Comparison of ENCODE assay signal across 8 mouse cellular contexts in the genomic region with DNA sequence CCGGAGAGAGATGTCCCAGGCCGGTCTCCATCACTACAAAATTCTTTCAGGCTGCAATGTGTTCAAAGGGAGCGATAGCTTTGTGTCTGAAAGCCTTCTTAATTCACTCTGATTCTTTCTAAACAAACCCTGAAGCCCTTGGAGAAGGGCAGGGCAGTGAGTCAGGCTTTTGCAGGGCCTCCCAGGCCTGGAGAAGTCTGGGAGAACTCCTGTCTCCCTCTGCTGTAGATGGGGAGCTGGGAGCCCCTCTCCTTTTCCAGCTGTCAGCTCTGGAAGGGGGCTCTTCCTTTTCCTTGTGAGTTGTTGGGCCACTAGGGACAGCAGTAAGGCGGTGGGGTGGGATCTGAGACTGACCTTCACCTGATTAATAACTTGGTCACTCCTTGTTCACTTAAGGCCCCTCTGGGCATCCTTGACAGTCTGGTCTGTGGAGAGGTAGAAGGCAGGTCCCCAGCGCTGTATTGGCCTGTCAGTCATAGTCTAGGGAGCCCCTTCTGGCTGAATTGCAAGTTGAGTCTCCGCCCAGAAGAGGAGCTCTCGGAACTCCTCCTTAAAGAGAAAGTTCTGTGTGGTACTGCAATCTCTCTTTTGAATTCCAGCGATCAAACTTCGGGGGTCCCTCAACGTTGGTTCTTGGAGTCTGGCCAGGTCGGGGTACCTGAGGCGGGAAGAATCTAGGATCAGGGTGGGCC. TPM values are rescaled to one million over a fixed set of nuclear protein-coding genes. Genes with fewer than 3 reads are reported as not detected.
DNase-seq lines count a peak whose midpoint lies in the region; ATAC-seq and TF ChIP-seq lines count a peak whose summit lies in the region.

No protein-coding gene starts in this region.

- H3K27me3 ChIP-seq in kidney, adult 2 months (replicated peaks; ENCODE audit: control insufficient read depth, insufficient read depth, low read length), result no peaks in the 10 kb centered on the region
- H3K27me3 ChIP-seq in heart, embryonic 14.5 days (ENCODE audit: control insufficient read depth, insufficient read depth, low read length), result peaks cover 6% of the 10 kb centered on the region; the same call in 1 of the 2 replicates
- H3K27me3 ChIP-seq in limb, embryonic 13.5 days, result no peaks in the 10 kb centered on the region
- no peaks in the 10 kb centered on the region for H3K27me3 ChIP-seq in myocyte (ENCODE audit: control insufficient read depth, insufficient read depth, insufficient read length)

- H3K79me2 ChIP-seq in myocyte (ENCODE audit: control insufficient read depth, insufficient read depth), result peaks cover 41% of the 10 kb centered on the region

- WGBS in kidney, adult 2 months, result 20% methylated on average over 12 of the region's 12 CpGs
- WGBS in heart, embryonic 14.5 days, result 18% methylated on average over 12 of the region's 12 CpGs
- WGBS in limb, embryonic 13.5 days, result 14% methylated on average over 12 of the region's 12 CpGs

- peak overlapping the region; percentile 78 for H3ac ChIP-seq in myocyte (ENCODE audit: control insufficient read depth, insufficient read length)

- H3K27ac ChIP-seq in kidney, adult 2 months (ENCODE audit: insufficient read depth, low read depth, low read length), result no peak overlapping the region
- H3K27ac ChIP-seq in heart, embryonic 14.5 days (replicated peaks in 1 of 2; ENCODE audit: control insufficient read depth in 1 of 2, insufficient read depth in 1 of 2, low read depth in 2 of 2, low read length in 2 of 2), result peak overlapping the region; percentile 76 to 88
- peak overlapping the region; percentile 97 for H3K27ac ChIP-seq in limb, embryonic 13.5 days

- peak overlapping the region; percentile 89 for H3K9ac ChIP-seq in heart, embryonic 14.5 days (ENCODE audit: low read length)
- H3K9ac ChIP-seq in limb, embryonic 13.5 days, result peak overlapping the region; percentile 96

- no peaks in the 10 kb centered on the region for H3K36me3 ChIP-seq in kidney, adult 2 months (ENCODE audit: control insufficient read depth, insufficient read depth, low read length)
- H3K36me3 ChIP-seq in heart, embryonic 14.5 days (ENCODE audit: control insufficient read depth, insufficient read depth, low read length), result 0 out of 2 replicates have a peak, but pooled peaks cover 2% of the 10 kb centered on the region
- H3K36me3 ChIP-seq in limb, embryonic 13.5 days, result peaks cover 6% of the 10 kb centered on the region; the same call in 1 of the 2 replicates
- no peaks in the 10 kb centered on the region for H3K36me3 ChIP-seq in myocyte (ENCODE audit: control insufficient read depth, insufficient read depth)

- peak overlapping the region; percentile 99 for H3K4me2 ChIP-seq in heart, embryonic 14.5 days (ENCODE audit: low read length)
- peak overlapping the region; percentile 93 for H3K4me2 ChIP-seq in limb, embryonic 13.5 days (replicated peaks)
- H3K4me2 ChIP-seq in myocyte (ENCODE audit: low read depth), result peak overlapping the region; percentile 77

- DNase-seq in kidney, adult 2 months, result peak; percentile 46
- DNase-seq in kidney, postnatal 10 days, result no peak
- peak; percentile 44 for DNase-seq in brain, adult 2 months (ENCODE audit: low read depth, low spot score)
- no peak for DNase-seq in gastrocnemius, postnatal 10 days
- no peak for DNase-seq in T-cell, adult 2 months (ENCODE audit: low spot score)

- H3K4me3 ChIP-seq in kidney, adult 2 months (ENCODE audit: insufficient read depth, low read depth, low read length), result peak overlapping the region; percentile 56
- peak overlapping the region; percentile 73 to 84 for H3K4me3 ChIP-seq in heart, embryonic 14.5 days (ENCODE audit: control insufficient read depth in 1 of 2, insufficient read depth in 1 of 2, low read depth in 1 of 2, low read length in 2 of 2)
- peak overlapping the region; percentile 93 for H3K4me3 ChIP-seq in limb, embryonic 13.5 days
- H3K4me3 ChIP-seq in myocyte, result peak overlapping the region; percentile 97

- no peaks in the 10 kb centered on the region for H3K9me3 ChIP-seq in heart, embryonic 14.5 days (ENCODE audit: control insufficient read depth, low read length)
- no peaks in the 10 kb centered on the region for H3K9me3 ChIP-seq in limb, embryonic 13.5 days

- peak; percentile 68 for ATAC-seq in heart, embryonic 14.5 days (ENCODE audit: insufficient number of reproducible peaks, insufficient read depth, low FRiP score, low read depth)
- ATAC-seq in limb, embryonic 13.5 days (ENCODE audit: low FRiP score, low read depth), result peak; percentile 87

- no peak for TF ChIP-seq POLR2A in kidney, adult 2 months (IDR thresholded peaks at IDR 0.05; ENCODE audit: low read depth, low read length)
- TF ChIP-seq POLR2A in myocyte (IDR thresholded peaks at IDR 0.05; ENCODE audit: insufficient read length, low read depth), result no peak

- TF ChIP-seq CTCF in kidney, adult 2 months (conservative IDR thresholded peaks at IDR 0.05; ENCODE audit: insufficient read depth, insufficient read length, low read depth, low read length), result no peak

- no peaks in the 10 kb centered on the region for H3K4me1 ChIP-seq in kidney, adult 2 months (ENCODE audit: control insufficient read depth, insufficient read depth, low read length)
- H3K4me1 ChIP-seq in heart, embryonic 14.5 days (ENCODE audit: control insufficient read depth in 2 of 2, insufficient read depth in 2 of 2, low read length in 2 of 2), result peaks cover 15 to 38% of the 10 kb centered on the region in 2 experiments; a peak in 3 of 4 replicates
- H3K4me1 ChIP-seq in limb, embryonic 13.5 days, result peaks cover 62% of the 10 kb centered on the region

TF ChIP-seq in myocyte, 11 proteins besides CTCF, POLR2A, EP300 and RAD21:
- TF ChIP-seq TCF12 (IDR thresholded peaks at IDR 0.05; ENCODE audit: insufficient read depth, poor library complexity, severe bottlenecking) (no peak), E2F4 (IDR thresholded peaks at IDR 0.05; ENCODE audit: insufficient read depth) (no peak), MYOD1 (IDR thresholded peaks at IDR 0.05; ENCODE audit: control insufficient read depth in 1 of 3, insufficient read length in 2 of 3, low read depth in 2 of 3) (no peak), MYOG (IDR thresholded peaks at IDR 0.05; ENCODE audit: control insufficient read depth in 1 of 3, insufficient read depth in 1 of 3, insufficient read length in 2 of 3, low read depth in 2 of 3) (no peak), MAX (IDR thresholded peaks at IDR 0.05; ENCODE audit: low read depth) (no peak)

RNA-seq across cellular contexts. Expression of gene Col5a1, which starts 0.6 kb away (rescaled TPM):
- 7.5 and 8.1 TPM in 2 replicates for polyA plus RNA-seq in kidney, adult 2 months (2012; rRNA removed)
- 62.9 and 70.0 TPM in 2 replicates for polyA plus RNA-seq in heart, embryonic 14.5 days (2014; fragmentation: Nextera tagmentation; extraction: Ambion mirVana)
- polyA plus RNA-seq in limb, embryonic 13.5 days (2015; fragmentation: Nextera tagmentation; extraction: Ambion mirVana), result 128 and 133 TPM in 2 replicates
- polyA plus RNA-seq in myocyte (2012; fragmentation: generic; extraction: Trizol), result 172 TPM
- total RNA-seq in gastrocnemius, postnatal 10 days (2021), result 100 to 1,000 TPM; 204 to 280 TPM

Comparison
In these comparisons a context has a peak if more than half of its experiments do, and no peak if none do; other contexts are left out.
1. DNase-seq: peak in kidney, adult 2 months (single experiment) and brain, adult 2 months (single experiment); none in kidney, postnatal 10 days (single experiment), gastrocnemius, postnatal 10 days (single experiment) and T-cell, adult 2 months (single experiment).
2. Peak in every context shown above with its lines, with median percentiles within 50 percentile points of each other: H3K4me3 ChIP-seq and H3K4me2 ChIP-seq.